Mouse (Mus musculus): ENCODE results near the gene Tbx6.
"Not testable (repeated sequence)": the region's sequence is repeated elsewhere in the genome, so short reads cannot be mapped to it uniquely, and the experiment has no call there.

The Tbx6 gene

DNA sequence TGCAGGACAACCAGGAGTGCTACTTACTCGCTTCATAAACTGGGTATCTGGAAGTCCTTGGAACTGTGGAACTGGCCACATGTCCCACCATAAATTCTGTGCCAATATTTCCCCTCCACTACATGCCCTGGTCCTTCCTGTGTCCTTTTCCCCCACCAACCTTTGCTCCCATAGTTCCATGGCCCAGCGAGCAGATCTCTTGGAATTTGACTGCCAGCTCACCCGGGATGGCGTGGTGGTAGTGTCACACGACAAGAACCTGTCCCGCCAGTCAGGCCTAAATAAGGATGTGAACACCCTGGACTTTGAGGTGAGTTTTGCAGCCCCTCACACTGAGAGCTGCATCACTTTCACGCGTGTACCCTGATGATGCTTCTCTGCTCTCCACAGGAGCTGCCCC is 14.3 kb upstream of the Tbx6 start:
- DNase-seq (ENCODE audit: low spot score), result no peak

DNA sequence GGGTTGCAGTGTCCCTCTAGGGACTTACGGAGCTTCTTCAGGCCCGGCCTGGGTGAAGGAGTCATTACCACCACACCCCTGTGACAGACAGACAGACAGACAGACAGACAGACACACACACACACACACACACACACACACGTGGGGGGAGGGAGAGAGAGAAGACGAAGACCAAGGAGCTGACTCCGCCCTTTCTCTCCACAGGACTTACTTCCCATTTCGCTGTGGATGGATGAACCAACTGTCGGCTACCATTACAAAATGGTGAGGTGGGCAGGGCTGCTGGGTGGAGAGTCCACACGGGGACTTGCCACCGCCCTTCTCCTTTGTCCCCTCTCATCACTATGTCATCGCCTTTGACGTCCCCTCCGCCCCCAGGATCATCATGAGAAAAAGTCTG is 10.5 kb upstream of the Tbx6 start:
- DNase-seq (ENCODE audit: low spot score), result no peak

DNA sequence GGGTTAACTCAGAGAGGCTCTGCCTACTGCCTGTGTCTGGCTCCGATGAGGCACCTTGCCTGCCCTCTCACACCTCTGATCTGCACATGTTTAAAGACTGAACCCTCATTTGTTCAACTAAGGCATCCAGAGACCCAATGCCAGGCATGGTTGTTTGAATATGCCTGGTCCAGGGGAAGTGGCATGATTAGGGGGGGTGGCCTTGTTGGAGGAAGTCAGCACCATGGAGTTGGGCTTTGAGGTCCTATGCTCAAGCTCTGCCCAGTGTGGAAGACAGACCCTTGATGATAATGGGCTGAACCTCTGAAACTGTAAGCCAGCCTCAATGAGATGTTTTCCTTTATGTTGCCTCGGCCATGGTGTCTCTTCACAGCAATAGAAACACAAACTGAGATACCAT is 7.9 kb upstream of the Tbx6 start:
- DNase-seq (ENCODE audit: low spot score), result no peak

DNA sequence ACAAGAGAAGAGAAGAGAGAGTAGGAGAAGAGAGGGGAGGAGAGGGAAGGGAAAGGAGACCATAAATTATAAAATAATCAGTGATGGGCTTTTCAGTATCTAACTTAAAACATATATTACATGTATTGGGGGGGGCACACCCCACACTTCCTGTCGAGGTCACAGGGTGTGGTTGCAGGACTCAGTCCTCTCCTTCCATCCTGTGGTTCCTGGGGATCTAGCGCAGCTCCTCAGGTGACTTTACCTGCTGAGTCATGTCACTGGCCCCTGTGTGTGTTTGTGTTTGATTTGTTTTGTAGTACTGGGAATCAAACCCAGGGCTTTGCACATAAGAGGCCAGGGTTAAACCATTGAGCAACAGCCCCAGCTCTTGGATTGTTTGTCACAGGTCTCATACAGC is 6.8 kb upstream of the Tbx6 start:
- no peak for DNase-seq (ENCODE audit: low spot score)

DNA sequence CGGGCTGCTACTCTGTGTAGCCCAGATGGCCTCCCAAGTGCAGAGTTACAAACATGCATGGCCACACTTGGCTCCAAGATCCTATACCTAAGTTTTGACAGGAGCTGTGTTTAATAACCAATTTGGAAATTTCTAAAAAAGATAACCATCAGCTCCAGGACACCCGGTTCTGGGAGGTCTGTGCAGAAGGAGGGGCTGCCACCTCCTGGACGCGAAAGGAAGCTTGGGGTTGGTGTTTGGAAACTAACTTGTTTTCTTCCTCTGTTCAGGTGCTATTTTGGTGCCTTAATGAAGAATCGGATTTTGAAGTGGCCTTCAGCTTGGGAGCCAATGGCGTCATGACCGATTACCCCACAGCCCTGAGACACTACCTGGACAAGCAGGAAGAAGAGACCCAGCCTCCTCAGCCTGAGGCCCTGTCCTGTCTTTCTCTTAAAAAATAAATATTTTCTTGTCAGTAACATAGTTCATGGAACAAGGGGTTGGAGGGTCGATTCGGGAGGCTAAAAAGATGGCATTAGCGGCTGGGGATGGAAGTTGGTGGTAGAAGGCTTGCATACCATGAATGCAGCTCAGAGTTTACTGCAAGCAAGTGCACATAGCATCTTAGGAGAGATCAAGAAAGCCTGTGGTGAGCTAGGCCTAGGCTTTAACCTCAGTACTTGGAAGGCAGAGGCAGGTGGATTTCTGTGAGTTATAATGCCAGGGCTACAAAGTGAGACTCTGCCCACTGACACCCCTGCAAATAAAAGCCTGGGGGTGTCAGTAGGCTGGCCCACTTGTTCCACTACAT is 5.9 kb upstream of the Tbx6 start:
- DNase-seq (ENCODE audit: low spot score), result no peak

DNA sequence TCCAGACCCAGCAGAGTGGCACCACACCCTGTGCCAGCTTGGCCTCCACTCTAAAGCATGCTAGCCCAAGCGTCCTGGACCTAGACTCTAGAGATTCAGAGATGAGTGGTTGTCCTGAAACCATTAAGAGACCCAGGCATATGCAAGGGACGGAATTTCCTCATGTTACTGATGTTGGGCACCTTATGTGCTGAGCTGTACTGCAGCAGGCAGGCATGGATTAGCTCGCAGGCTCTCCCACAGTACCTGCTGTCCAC is 5.4 kb upstream of the Tbx6 start:
- DNase-seq (ENCODE audit: low spot score), result no peak

DNA sequence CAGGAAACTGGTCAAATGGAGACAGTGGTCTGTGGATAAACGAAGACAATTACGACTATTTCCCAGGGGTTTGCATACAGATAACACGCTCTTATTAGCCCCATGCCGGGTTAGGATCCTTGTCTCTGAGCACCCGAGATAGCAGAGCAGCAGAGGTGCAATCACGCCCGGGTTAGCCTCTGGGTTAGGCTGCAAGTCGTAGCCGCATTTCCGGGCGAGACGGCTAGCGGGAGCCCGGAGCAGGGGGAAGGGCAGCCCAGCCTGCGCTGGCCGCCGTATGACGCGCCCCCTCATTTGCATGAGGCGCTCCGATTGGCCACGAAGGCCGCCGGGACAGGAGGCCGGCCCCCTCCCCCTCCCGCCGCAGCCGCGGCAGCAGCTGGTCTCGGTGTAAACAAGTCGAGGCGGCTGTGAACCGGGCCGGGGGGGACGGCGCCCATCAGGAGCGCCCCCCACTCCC is 4.7 kb upstream of the Tbx6 start, which contains the start of gene Ypel3:
Gene Ypel3, plus strand, starts transcription at position 358 of the 460 bp plus-strand sequence.
- DNase-seq (ENCODE audit: low spot score), result peak; percentile 95

DNA sequence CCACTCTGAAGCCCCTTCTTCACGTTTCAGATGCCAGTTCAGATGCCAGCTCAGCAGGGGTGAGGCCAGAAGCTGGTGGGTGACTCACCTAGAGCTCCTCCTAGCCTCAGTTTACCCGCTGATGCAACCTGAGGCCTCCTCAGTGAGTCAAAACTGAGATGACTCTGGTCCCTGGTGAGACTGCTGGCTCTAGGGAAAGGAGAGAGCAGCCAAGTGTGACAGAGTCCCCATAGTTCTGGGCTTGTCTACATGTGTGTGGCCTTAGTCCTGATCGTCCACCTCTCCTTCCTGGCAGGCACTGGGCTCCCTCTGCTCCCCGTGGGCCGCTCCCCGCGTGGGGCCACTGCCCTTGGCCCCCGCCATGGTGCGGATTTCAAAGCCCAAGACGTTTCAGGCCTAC is 3.8 kb upstream of the Tbx6 start:
- DNase-seq (ENCODE audit: low spot score), result no peak

DNA sequence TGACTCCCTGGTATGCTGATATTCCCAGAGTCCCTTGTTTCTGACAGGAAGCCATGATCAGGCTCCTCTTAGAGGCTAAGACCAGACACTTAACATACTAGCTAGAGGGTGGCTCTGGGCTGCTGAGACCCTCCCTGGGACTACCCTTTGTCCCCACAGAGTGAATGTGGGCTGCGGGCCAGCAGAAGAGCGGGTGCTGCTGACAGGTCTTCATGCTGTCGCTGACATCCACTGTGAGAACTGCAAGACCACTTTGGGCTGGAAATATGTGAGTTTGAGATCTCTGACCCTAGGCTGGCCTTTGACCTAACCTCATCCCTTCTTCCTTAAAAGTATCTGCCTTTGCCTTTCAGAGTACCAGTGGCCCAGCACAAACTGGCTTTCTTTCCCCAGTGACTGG is 3.1 kb upstream of the Tbx6 start:
- DNase-seq (ENCODE audit: low spot score), result no peak

DNA sequence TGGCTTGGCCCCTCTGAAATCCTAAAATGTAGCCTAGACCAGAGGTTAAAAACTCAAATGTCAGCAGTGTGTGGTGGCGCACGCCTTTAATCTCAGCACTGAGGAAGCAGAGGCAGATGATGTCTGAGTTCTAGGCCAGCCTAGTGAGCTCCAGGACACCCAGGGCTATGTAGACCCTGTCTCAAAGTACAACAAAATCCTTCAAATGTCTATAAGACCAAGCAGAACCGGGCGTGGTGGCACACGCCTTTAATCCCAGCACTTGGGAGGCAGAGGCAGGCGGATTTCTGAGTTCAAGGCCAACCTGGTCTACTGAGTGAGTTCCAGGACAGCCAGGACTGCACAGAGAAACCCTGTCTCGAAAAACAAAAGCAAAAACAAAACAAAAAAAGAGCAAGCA is 2.2 kb upstream of the Tbx6 start:
- not testable (repeated sequence) for DNase-seq (ENCODE audit: low spot score)

DNA sequence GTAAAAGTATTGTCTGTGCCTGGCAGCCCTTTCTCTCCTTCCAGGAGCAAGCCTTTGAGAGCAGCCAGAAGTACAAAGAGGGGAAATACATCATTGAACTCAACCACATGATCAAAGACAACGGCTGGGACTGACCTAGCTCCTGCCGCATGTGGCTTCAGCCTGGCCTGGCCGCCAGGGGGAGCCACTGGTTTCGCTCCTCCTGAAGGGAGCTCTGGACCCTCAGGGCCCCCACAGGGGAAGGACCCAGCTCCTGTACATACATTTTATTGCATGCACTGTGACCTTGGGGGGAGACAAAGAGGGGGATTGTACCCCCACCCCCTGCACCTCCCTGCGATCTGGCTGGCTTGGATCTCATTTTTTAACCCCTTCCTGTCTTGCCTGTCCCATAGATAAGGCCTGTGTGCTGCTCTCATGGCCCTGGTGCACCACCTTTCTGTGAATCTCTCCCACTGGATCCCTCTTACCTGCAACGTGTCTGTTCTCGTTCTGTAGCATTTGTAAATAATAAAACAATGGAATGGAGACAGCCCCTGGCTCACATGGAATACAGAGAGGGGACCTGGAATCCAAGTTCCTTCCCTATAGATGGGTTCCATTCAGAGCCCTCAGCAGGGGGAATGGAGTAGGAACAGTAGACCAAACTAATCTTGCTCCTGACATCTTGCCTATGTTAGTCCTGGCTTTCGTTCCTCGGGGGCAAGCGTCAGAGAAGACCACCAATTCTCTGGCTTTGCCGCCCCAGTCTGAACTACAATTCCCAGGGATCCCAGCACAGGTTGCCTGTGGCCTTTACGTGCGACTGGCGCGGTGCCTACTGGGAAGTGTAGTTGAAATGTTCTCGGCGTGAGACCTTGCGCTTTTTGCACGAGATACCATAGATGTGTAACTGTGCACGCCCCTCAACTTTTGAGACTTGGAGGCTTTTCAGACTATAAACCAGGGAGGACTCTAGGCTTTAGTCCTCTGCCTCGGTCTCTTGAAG is 1.0 kb upstream of the Tbx6 start:
- DNase-seq (ENCODE audit: low spot score), result peak; percentile 84

DNA sequence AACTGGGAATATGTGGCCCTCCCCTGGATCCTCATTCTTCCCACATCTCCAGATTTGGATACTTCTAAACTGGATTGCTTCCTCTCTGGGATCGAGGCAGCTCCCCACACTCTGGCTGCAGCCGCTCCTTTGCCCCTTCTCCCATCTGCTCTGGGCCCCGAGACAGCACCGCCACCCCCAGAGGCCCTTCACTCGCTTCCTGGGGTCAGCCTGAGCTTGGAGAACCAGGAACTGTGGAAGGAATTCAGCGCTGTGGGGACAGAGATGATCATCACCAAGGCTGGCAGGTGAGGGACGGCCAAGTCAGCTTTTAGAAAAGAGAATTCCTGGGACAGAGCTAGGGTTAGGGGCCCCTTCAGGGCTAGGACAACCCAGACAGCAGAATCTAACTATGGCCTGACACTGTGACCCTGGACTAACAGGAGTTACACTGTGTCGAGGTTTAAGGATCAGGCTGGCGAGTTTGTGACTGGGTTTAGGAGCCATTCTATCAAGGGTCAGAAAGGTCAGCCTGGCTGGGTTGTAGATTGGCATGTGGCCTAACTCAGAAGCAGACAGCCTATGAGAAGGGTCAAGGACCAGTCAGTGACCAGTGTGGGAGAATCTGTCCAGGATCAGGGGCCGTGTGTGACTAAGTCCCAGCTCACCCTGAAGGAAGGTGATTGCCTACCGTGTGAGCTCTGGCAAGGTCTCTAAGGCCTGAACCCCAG is 533 bp downstream of the Tbx6 start:
- DNase-seq (ENCODE audit: low spot score), result no peak

DNA sequence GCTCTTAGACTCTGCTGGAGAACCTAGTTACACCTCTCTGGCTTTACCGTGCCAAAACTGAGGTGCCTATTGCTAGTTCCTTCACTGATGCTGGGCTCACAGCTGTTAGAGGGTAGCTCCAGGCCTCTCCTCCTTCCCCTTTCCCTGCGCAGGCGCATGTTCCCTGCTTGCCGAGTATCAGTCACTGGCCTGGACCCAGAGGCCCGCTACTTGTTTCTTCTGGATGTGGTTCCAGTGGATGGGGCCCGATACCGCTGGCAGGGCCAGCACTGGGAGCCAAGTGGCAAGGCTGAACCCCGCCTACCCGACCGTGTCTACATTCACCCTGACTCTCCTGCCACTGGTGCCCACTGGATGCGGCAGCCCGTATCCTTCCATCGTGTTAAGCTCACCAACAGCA is 1.4 kb downstream of the Tbx6 start:
- no peak for DNase-seq (ENCODE audit: low spot score)

DNA sequence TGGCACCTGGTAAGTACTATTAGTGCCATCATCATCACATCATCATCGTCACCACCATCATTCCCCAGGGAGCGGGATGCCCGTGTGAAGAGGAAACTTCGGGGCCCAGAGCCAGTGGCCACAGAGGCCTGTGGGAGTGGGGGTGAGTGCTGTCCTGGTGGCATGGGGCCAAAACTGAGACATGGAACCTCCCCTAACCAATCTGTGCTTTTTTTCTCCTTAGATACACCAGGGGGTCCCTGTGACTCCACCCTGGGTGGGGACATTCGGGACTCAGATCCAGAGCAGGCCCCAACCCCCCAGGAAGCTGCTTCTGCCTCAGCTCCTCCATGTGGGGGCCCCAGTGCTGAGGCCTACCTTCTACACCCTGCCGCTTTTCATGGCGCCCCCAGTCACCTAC is 3.2 kb downstream of the Tbx6 start:
- no peak for DNase-seq (ENCODE audit: low spot score)

DNA sequence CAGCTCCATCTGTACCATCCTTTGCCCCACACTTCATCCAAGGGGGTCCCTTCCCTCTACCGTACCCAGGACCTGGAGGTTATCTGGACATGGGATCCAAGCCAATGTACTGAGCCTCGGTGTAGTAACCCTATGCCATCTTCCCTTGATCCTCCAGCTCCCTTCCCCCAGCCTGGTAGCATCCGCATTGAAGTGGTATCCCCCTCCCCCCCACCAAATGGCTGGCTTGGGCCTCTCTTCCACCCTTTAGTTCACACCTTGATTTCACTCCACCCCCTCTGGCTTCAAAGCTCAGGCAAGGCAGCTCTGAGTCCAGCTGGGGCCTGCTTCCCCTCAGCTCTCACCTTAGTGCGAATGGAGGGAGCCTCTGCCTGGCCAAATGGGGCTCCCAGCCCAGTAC is 3.8 kb downstream of the Tbx6 start:
- no peak for DNase-seq (ENCODE audit: low spot score)

DNA sequence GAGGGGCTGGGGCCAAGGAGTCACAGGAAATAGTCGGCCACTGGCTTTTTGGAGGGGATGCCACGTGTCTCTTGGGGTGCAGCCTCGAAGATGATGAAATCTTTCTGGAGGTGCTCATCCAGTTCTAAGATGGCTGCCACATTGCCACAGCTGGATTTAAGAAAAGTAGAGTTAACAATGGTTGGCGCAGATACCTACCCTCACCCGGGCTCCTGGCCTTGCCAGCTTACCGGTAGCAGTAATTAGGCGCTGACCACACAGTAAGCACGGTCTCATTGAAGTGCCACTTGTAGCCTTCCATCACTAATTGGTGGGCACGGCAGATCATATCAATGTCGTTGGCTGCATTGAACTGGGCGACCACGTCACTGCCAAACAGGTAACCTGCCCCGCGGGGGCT is 4.9 kb downstream of the Tbx6 start:
- DNase-seq (ENCODE audit: low spot score), result no peak

DNA sequence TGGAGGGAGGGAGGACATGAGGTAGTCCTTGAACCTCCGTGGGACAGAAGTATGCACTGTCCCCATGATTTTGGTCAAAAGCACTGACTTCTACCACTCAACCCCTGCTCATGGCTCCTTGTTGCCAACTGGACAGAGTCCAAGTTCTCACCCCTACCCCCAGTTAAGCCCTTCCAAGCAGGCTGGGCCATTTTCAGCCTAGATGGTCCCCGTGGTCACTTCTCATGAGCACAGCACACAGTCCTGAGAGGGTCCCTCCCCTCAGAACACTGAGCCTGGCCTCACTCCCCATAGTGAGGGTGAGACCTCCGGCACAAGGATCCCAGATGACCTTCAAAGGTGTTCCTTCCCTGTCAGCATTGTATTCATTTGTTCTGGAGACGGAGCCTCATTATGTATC is 7.9 kb downstream of the Tbx6 start:
- no peak for DNase-seq (ENCODE audit: low spot score)

DNA sequence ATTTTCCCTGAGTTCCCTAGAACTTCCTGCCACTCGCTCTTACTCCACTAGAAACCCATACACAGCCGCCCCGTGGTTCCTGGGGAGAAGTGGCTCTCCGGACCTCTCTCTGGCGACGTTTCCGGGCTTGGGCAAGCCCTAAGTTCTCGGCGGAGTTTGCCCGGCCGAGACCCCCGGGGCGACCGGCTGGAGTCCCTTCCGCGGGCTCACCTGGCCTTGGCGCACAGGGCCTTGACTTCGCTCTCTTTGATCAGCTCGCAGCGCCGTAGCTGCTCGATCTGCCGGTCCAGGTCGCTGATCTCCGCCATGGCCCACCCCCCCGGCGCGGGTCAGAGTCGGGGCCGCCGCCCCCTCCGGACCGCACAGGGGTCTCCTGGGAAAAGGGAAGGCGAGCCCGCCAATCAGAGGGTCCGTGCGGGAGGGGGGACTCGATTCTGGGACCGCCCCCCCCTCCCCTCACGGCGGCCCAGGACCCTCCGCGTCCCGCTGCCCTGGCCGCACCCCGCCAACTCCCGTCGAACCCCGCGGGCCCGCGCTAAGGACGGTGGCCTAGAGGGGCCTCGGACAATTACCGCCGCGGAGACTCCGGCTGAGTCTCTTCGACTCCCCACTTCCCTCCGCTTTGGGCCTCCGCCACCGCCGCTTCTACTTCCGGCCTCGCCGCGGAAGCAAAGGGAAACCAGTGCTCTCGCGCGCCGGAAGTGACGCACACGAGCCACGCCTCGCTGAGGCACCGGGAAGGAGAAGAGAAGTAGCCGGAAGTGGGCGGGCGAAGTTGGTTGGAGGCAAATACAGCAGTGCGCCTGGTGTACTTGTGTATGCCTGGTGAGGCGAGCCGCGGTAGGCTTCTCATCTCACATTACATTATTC is 10.8 kb downstream of the Tbx6 start, which contains the start of gene Ppp4c:
Gene Ppp4c, minus strand, starts transcription at position 646 of the 870 bp plus-strand sequence.
- peak; percentile 96 for DNase-seq (ENCODE audit: low spot score)

DNA sequence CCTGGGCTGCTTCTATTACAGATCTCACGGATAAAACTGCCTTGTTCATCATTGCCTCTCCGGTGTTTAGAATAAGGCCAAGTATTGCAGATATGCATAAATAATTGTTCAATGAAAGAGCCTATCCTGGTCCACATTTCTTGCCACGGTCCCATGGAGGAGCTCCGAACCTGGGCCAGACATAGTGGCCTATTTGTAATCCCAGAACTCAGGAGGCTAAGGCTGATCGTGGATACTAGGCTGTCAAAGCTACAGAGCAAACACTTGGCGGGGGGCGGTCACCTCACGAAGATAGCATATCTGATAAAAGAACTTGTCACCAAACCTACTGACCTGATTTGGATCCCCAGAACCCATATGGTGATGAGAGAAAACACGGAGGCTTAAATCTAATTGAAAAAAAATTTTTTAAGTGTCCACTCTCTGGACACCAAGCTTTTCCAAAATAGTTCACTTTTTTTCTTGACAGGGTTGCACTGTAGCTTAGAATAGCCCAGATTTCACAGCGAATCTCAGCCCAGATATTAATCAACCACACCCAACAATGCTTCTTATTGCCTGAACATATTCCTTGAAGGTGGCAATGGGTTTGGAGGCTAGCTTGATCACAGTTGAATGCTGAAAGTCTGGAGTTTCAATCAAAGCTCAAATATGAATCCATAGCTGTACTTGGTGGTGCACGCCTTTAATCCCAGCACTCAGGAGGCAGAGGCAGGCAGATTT is 11.6 kb downstream of the Tbx6 start:
- no peak for DNase-seq (ENCODE audit: low spot score)

DNA sequence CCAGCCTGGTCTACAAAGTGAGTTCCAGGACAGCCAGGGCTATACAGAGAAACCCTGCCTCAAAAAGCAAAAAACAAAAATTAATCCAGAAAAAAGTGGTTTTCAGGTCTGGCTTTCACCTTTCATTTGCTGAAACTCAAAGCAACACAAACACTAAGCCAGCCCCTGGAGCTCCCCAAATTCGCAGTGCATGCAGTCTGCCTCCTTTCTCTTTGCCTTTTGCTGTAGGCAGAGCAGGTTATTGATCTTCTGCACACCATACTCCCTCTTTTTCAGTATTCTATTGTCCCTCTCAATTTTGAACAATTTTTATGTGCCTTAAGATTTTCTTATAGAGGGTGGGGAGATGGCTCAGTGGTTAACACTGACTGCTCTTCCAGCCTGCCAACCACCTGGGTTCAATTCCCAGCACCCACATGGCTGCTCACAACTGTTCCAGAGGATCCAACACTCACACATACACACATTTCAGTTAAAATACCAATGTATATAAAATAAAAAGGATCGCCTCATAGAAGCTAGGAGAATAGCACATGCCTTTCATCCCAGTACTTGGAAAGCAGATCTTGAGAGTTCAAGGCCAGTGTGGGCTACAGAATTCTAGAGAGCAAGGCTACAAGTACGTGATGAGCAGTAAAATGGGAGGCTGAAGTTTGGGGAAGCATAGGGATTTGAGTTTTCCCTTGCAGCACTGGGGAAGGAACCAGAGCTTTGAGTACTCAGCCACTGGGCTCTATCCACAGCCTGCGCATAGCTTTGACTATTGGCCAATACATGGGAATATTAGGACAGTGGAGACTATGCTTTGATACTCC is 12.4 kb downstream of the Tbx6 start:
- no peak for DNase-seq (ENCODE audit: low spot score)
